Mouse (Mus musculus) activated CD4-positive, CD25-positive, alpha-beta regulatory T cell (primary cell): ENCODE results near the gene Vmn2r121. TPM values are rescaled to one million over a fixed set of nuclear protein-coding genes. Genes with fewer than 3 reads are reported as not detected.

Experiments
- polyA plus RNA-seq, 2 experiments: library from polyadenylated mRNA; unstranded; fragments of 100-300 nt; shearing (Covaris generic); gene quantifications; one replicate each; pipeline ENCODE4 v1.2.1; 2017

The Vmn2r121 gene
- under 1 TPM in 1 of 2 experiments, not detected in 1; 0.05 TPM for polyA plus RNA-seq

GRCm38 (mm10) chrX:124135852-124136251, at the start of gene Vmn2r121:
Gene Vmn2r121, minus strand, starts transcription at chrX:124135952.

